Mouse (Mus musculus): Measurements from ENCODE around the gene Hnrnpul1.

GRCm38 (mm10) chr7:25801031-25801430 is 46.5 kb upstream of the Hnrnpul1 start:
- TF ChIP-seq CHD2 (IDR thresholded peaks at IDR 0.05; ENCODE audit: low read depth, low read length) (no peak), HCFC1 (IDR thresholded peaks at IDR 0.05; ENCODE audit: borderline replicate concordance, insufficient read depth, low read length) (no peak), MAFK (IDR thresholded peaks at IDR 0.05; ENCODE audit: insufficient read depth, low read depth, low read length) (no peak), ZC3H11A (IDR thresholded peaks at IDR 0.05; ENCODE audit: borderline replicate concordance, low read depth, low read length) (no peak), ZNF384 (IDR thresholded peaks at IDR 0.05; ENCODE audit: low read depth, low read length) (no peak)

All from ES-E14 (cell line).